ENCODE assay signal across 22 mouse cellular contexts in genomic region chr11:61430034-61430433, GRCm38 (mm10). TPM values are rescaled to one million over a fixed set of nuclear protein-coding genes. Genes with fewer than 3 reads are reported as not detected.
"Had no signal": no experiment of that assay in that cellular context is flagged by ENCODE, and none has a peak within 500 bp of the region (broad histone marks: within the 10 kb centered on the region; RNA-seq: fewer than 3 reads in every experiment).

No protein-coding gene starts in this region.

- H3K9me3 ChIP-seq: liver, embryonic 15.5 days; lung, embryonic 15.5 days; midbrain, embryonic 12.5 days; neural tube, embryonic 12.5 days had no signal

- H3K4me2 ChIP-seq: liver, embryonic 15.5 days; lung, embryonic 15.5 days; midbrain, embryonic 12.5 days; neural tube, embryonic 12.5 days had no signal

- H3K9ac ChIP-seq: liver, embryonic 15.5 days; liver, postnatal 0 days; lung, embryonic 15.5 days; midbrain, embryonic 12.5 days; neural tube, embryonic 12.5 days had no signal

- H3K27me3 ChIP-seq: lung, embryonic 15.5 days; midbrain, embryonic 12.5 days; neural tube, embryonic 12.5 days had no signal

- H3K36me3 ChIP-seq: liver, embryonic 15.5 days; lung, embryonic 15.5 days; midbrain, embryonic 12.5 days; neural tube, embryonic 12.5 days had no signal

- H3K27ac ChIP-seq: liver, embryonic 15.5 days; lung, embryonic 15.5 days; macrophage; midbrain, embryonic 12.5 days; neural tube, embryonic 12.5 days had no signal

- ATAC-seq: liver, postnatal 0 days; lung, postnatal 0 days; midbrain, embryonic 16.5 days had no signal

- DNase-seq: liver, postnatal 0 days; lung, adult 2 months; lung, postnatal 14 days; lung, postnatal 36 days; midbrain, embryonic 14.5 days; right cerebral cortex, postnatal 14 days; thymus, adult 18-20 months; thymus, postnatal 14 days; thymus, postnatal 36 days had no signal

- H3K4me3 ChIP-seq: liver, embryonic 15.5 days; lung, embryonic 15.5 days; megakaryocyte, embryonic 14.5 days; midbrain, embryonic 12.5 days; neural tube, embryonic 12.5 days had no signal

- H3K4me1 ChIP-seq: liver, embryonic 15.5 days; lung, embryonic 15.5 days; megakaryocyte, embryonic 14.5 days; neural tube, embryonic 12.5 days had no signal

RNA-seq across cellular contexts. Expression of gene Rnf112, which starts 23.9 kb away (rescaled TPM):
- total RNA-seq: megakaryocyte progenitor cell, adult 5-6 weeks; monocyte, adult 5-6 weeks; neutrophil, adult 5-6 weeks had no signal
- polyA plus RNA-seq: macrophage; thymus, postnatal 0 days had no signal

RNA-seq across cellular contexts. Expression of gene Slc47a1, which starts 51.9 kb away (rescaled TPM):
- total RNA-seq: megakaryocyte progenitor cell, adult 5-6 weeks; monocyte, adult 5-6 weeks; neutrophil, adult 5-6 weeks had no signal
- polyA plus RNA-seq: macrophage; midbrain, embryonic 12.5 days; midbrain, embryonic 14.5 days; neural tube, embryonic 14.5 days had no signal

RNA-seq across cellular contexts. Expression of gene Mfap4, which starts 55.2 kb away (rescaled TPM):
- total RNA-seq: megakaryocyte progenitor cell, adult 5-6 weeks; monocyte, adult 5-6 weeks; neutrophil, adult 5-6 weeks had no signal
- polyA plus RNA-seq: macrophage had no signal
